Mouse (Mus musculus) heart, embryonic 11.5 days (tissue): Measurements from ENCODE around the gene Cfap97. TPM values are rescaled to one million over a fixed set of nuclear protein-coding genes. Genes with fewer than 3 reads are reported as not detected.

Experiments
- ATAC-seq: fragments of 200-750 bp; cut with Nextera tagmentation; replicated peaks from 2 replicates; pipeline ENCODE4 v1.8.0; 2017; ENCODE audit warnings: moderate library complexity; ENCODE audit not compliant: insufficient number of reproducible peaks, low FRiP score, low TSS enrichment
- H3K27ac ChIP-seq: fragments of 300-500 bp; sonication (generic); 2 replicates; pipeline ENCODE4 v1.5.1; 2014; ENCODE audit warnings: mild to moderate bottlenecking, low read depth, low read length
- H3K27me3 ChIP-seq: fragments of 300-500 bp; sonication (generic); 2 replicates; pipeline ENCODE4 v1.6.1; 2014; ENCODE audit warnings: mild to moderate bottlenecking, low read length, mixed read lengths; ENCODE audit not compliant: control insufficient read depth, insufficient read depth
- H3K36me3 ChIP-seq: fragments of 300-500 bp; sonication (generic); 2 replicates; pipeline ENCODE4 v1.6.1; 2014; ENCODE audit warnings: mild to moderate bottlenecking, low read length, moderate library complexity, mixed read lengths; ENCODE audit not compliant: control insufficient read depth, insufficient read depth
- H3K4me1 ChIP-seq: fragments of 300-500 bp; sonication (generic); 2 replicates; pipeline ENCODE4 v1.6.1; 2014; ENCODE audit warnings: low read length; ENCODE audit not compliant: control insufficient read depth, insufficient read depth
- H3K4me2 ChIP-seq: fragments of 300-500 bp; sonication (generic); 2 replicates; pipeline ENCODE4 v1.6.1; 2014; ENCODE audit warnings: mild to moderate bottlenecking, moderate library complexity
- H3K4me3 ChIP-seq: fragments of 300-500 bp; sonication (generic); 2 replicates; pipeline ENCODE4 v1.5.1; 2014; ENCODE audit warnings: low read depth, low read length
- H3K9ac ChIP-seq: fragments of 300-500 bp; sonication (generic); 2 replicates; pipeline ENCODE4 v1.6.1; 2014; ENCODE audit warnings: mild to moderate bottlenecking, low read depth, low read length, moderate library complexity
- H3K9me3 ChIP-seq: fragments of 300-500 bp; sonication (generic); replicated peaks from 2 replicates; pipeline ENCODE4 v1.6.1; 2016; ENCODE audit warnings: low read length; ENCODE audit not compliant: control insufficient read depth
- WGBS: fragments of 180-500 bp; shearing (Covaris S2); extraction: QIAGEN DNeasy Blood & Tissue Kit; methylation state at CpG from one replicate; pipeline ENCODE4 v1.1.7; 2014; ENCODE audit not compliant: insufficient replicate concordance; 5-methylcytosine and 5-hydroxymethylcytosine counted together
- polyA plus RNA-seq: library from polyadenylated mRNA; unstranded; fragments of >200 nt; fragmentation: Nextera tagmentation; extraction: Ambion mirVana; gene quantifications from 2 replicates; pipeline ENCODE4 v1.2.1, GENCODE M21; 2014

The Cfap97 gene
- polyA plus RNA-seq, 1 experiment from 2014 or later, result 22.3 TPM

DNA sequence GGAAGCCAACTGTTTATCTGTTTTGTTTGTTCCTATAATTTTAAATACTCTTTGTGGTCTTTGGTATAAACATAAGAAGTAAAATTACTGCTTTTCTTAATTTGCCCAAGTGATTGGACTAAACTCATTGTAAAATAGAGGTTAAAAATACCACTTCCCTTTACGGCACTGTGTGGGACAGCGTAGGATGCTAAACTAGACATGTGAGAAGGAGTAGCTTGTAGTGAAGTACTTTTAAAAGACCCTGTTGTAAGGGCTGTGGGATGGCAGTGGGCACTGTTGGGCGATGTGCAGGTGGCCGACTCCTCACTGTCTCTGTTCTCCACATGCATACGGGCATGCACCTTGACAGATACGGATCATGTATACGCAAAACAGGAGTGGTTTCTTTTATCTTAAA lies 28.6 kb downstream of the Cfap97 start:
- H3K9me3 ChIP-seq, result no peaks in the 10 kb centered on the region
- H3K4me1 ChIP-seq, result no peaks in the 10 kb centered on the region
- no peak overlapping the region for H3K4me3 ChIP-seq
- H3K27ac ChIP-seq, result no peak overlapping the region
- no peaks in the 10 kb centered on the region for H3K27me3 ChIP-seq
- peaks cover 3% of the 10 kb centered on the region; the same call in 1 of the 2 replicates for H3K36me3 ChIP-seq
- H3K9ac ChIP-seq, result no peak overlapping the region
- 88% methylated on average over 7 of the region's 7 CpGs for whole genome bisulfite sequencing
- no peak overlapping the region for H3K4me2 ChIP-seq
- ATAC-seq, result no peak

DNA sequence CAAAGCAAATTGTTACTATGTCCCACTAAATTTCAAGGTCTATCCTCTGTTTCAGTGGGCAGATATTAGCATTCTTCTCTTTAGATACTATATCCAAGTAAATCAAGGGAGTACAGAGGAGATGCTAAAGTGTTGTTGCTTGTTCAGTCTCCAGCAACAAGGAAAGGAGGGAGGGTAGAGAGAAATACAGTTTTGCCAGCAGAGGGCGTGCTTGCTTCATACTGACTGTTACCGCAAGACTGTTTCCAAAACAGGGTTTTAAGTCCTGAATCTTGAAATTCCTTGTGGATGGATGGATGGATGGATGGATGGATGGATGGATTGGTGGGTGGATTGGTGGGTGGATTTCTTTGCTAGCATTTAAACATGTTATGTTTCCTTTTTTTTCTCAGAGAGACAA lies 33.8 kb downstream of the Cfap97 start:
- no peak for ATAC-seq
- Histone ChIP-seq H3K9me3 (no peaks in the 10 kb centered on the region), H3K36me3 (no peaks in the 10 kb centered on the region), H3K27ac (no peak overlapping the region), H3K9ac (no peak overlapping the region), H3K4me1 (no peaks in the 10 kb centered on the region), H3K4me3 (no peak overlapping the region), H3K4me2 (no peak overlapping the region), H3K27me3 (no peaks in the 10 kb centered on the region)
- 6% methylated on average over 2 of the region's 2 CpGs for WGBS

DNA sequence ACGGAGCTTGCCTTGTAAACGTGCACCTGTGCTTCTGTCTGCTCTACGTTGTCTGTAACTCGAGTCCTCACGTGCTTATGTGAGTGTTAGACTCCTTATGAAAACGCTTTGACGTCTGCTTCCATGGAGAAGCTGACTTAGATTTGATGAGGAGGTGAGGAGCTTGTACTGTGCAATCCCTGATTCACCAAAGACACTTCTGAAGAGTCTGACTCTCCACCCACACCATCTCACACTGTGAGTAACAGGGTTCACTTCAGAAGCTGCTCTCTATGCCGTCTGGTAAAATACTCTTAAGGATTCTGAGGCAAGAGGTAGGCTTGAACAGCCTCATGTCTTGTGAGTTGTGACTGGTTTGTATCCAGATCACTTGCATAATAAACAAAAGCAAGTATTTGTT lies 41.5 kb downstream of the Cfap97 start:
- H3K27me3 ChIP-seq, result no peaks in the 10 kb centered on the region
- no peaks in the 10 kb centered on the region for H3K9me3 ChIP-seq
- no peaks in the 10 kb centered on the region for H3K4me1 ChIP-seq
- no peak overlapping the region for H3K4me2 ChIP-seq
- peaks cover 3% of the 10 kb centered on the region; the same call in 1 of the 2 replicates for H3K36me3 ChIP-seq
- H3K27ac ChIP-seq, result no peak overlapping the region
- no peak for ATAC-seq
- no peak overlapping the region for H3K9ac ChIP-seq
- WGBS, result 84% methylated on average over 8 of the region's 8 CpGs
- H3K4me3 ChIP-seq, result no peak overlapping the region

DNA sequence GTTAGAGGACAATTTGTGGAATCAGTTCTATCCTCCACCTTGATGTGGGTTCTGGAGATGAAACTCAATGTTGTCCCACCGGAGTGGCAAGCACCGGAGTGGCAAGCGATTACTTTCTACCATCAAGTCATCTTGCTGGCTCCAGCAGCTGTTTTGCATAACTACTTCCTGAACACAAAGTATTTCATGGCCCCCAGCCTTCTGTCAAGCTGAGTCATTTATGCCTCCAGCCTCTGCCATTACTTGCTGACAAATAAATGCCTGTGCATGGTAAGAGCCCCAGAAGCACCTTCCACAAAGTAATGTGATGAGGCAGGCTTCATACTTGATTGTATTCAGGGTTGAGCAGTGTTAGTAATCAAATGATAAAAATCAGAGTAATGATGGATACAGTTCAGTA lies 45.3 kb downstream of the Cfap97 start:
- H3K27ac ChIP-seq, result no peak overlapping the region
- no peaks in the 10 kb centered on the region for H3K27me3 ChIP-seq
- H3K9ac ChIP-seq, result no peak overlapping the region
- no peak for ATAC-seq
- no peak overlapping the region for H3K4me3 ChIP-seq
- H3K36me3 ChIP-seq, result peaks cover 3% of the 10 kb centered on the region; the same call in 1 of the 2 replicates
- H3K4me1 ChIP-seq, result no peaks in the 10 kb centered on the region
- H3K4me2 ChIP-seq, result no peak overlapping the region
- H3K9me3 ChIP-seq, result no peaks in the 10 kb centered on the region
- WGBS, result 85% methylated on average over 3 of the region's 3 CpGs

DNA sequence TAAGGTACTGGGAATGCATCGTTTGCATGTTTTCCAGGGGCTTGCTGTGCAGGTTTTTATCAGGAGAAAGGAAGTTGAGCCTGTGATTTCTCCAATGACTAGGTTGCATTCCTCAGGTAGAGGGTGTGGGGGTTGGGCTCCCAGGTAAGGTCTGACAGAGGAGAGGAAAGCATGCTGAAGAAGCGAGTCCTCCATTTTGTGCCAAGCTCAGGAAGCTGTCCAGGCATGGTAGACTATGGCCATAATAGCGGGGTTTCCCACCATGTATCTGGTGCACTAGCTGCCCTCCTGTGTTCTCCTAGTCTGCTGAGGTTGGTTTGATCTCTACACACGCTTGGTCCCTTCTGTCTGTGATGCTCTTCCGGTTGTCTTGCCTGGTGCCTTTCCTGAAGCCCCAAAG lies 46.1 kb downstream of the Cfap97 start:
- H3K9ac ChIP-seq, result no peak overlapping the region
- H3K9me3 ChIP-seq, result no peaks in the 10 kb centered on the region
- no peak for ATAC-seq
- H3K36me3 ChIP-seq, result peaks cover 3% of the 10 kb centered on the region; the same call in 1 of the 2 replicates
- H3K27me3 ChIP-seq, result no peaks in the 10 kb centered on the region
- no peak overlapping the region for H3K27ac ChIP-seq
- no peak overlapping the region; the same call in 1 of the 2 replicates for H3K4me3 ChIP-seq
- H3K4me2 ChIP-seq, result no peak overlapping the region
- 81% methylated on average over 5 of the region's 5 CpGs for WGBS
- no peaks in the 10 kb centered on the region for H3K4me1 ChIP-seq

DNA sequence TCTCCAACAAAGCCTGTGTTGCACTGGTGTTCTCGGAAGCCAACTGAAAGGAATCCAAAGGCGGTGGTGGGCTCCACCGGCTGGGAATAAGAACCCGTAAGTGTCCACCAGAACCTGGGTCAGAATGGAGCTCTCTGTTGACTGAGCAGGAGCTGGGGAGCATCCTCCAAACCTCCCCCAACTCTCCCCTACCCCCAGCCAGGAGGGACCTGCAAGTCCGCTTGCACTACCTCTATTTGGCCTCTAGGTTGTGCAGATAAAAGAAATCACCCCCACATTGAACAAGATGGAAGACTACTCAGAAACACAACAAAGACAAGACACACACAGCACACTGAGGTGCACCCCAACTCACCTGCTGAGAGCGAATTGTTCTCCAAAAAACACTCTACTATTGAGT lies 50.8 kb downstream of the Cfap97 start:
- Histone ChIP-seq H3K27me3 (no peaks in the 10 kb centered on the region), H3K9ac (no peak overlapping the region), H3K36me3 (peaks cover 26% of the 10 kb centered on the region), H3K4me1 (peaks cover 4% of the 10 kb centered on the region; the same call in 1 of the 2 replicates), H3K4me3 (no peak overlapping the region), H3K27ac (no peak overlapping the region), H3K9me3 (no peaks in the 10 kb centered on the region), H3K4me2 (no peak overlapping the region)
- 85% methylated on average over 6 of the region's 6 CpGs for WGBS
- no peak for ATAC-seq

DNA sequence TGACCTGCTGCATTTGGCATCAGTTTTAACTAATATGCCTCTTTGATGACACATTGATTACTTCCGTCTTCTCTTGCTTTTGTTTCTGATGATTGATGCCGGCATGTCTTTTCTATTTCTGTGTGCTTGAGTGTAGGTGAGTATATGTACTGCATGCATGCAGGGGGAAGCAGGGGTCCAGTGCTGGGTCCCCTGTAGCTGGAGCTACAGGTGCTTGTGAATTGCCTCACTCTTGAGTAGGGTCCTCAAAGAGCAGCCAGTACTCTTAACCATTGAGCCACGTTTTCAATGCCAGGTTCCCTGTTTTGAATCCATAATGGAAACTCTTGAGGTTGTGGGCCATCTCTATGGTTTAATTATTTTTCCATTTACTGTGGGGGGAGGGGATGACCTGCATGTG lies 52.7 kb downstream of the Cfap97 start:
- 81% methylated on average over 3 of the region's 3 CpGs for WGBS
- Histone ChIP-seq H3K9me3 (no peaks in the 10 kb centered on the region), H3K27me3 (no peaks in the 10 kb centered on the region), H3K27ac (no peak overlapping the region), H3K4me3 (no peak overlapping the region), H3K4me1 (peaks cover 22% of the 10 kb centered on the region), H3K4me2 (no peak overlapping the region), H3K36me3 (peaks cover 43% of the 10 kb centered on the region), H3K9ac (no peak overlapping the region)
- ATAC-seq, result no peak

DNA sequence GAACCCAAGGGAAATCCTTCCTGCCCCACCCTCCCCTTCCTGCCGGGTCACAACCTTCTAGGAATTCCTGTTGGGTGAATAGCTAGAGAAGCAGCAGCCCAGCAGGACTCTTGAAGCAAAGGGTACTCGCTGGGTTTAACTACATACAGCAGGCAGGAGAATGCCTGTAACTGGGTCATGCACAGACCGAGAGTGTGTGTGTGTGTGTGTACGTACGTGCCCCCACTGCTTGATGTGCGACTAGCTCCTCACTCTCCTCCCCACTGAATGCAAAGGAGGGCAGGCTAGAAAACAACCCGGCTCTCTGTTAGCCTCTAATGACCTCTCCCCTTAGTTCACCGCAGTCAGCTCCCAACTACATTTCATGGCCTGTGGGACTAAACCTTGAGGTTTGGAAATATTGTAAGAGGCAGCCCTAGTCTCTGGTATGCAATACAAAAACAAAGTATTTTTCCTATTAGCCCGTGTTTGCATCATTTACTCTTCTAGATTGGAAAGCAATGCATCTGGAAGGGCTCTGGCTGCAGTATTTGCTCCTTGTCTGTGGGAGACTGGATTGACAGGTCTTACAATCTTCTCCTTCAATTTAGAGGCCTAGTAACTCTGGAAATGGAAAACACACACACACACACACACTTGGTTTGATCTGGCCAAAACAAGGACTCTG lies 53.5 kb downstream of the Cfap97 start:
- peaks cover 44% of the 10 kb centered on the region for H3K36me3 ChIP-seq
- no peak overlapping the region for H3K27ac ChIP-seq
- H3K27me3 ChIP-seq, result no peaks in the 10 kb centered on the region
- H3K4me2 ChIP-seq, result no peak overlapping the region
- H3K4me1 ChIP-seq, result peaks cover 29% of the 10 kb centered on the region
- 76% methylated on average over 9 of the region's 9 CpGs for WGBS
- no peak for ATAC-seq
- no peak overlapping the region for H3K9ac ChIP-seq
- no peak overlapping the region for H3K4me3 ChIP-seq
- no peaks in the 10 kb centered on the region for H3K9me3 ChIP-seq

DNA sequence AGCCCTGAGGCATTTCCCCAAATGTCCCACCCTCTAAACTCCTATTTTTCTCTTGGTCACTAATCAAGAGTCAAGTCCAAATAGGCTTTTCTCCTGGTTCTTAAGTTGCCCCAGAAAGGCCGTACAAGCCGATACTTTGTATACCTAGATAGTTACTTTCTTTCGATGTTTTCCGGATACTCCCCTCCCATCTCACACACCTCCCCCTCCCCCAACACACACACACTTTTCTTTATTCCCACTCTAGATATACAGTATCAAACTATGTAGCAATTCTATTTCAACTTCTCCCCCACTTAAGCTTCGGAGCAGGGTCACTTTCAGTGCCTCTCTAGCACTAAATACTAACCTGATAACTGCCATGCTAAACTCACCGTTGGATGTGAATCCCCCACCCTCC lies 54.5 kb downstream of the Cfap97 start:
- Histone ChIP-seq H3K4me1 (peaks cover 29% of the 10 kb centered on the region), H3K9ac (no peak overlapping the region), H3K36me3 (peaks cover 44% of the 10 kb centered on the region), H3K9me3 (no peaks in the 10 kb centered on the region), H3K27me3 (no peaks in the 10 kb centered on the region), H3K27ac (no peak overlapping the region), H3K4me2 (no peak overlapping the region), H3K4me3 (no peak overlapping the region)
- WGBS, result 82% methylated on average over 6 of the region's 6 CpGs
- no peak for ATAC-seq
